Mouse (Mus musculus): ENCODE measurements around the gene Gm47996. TPM values are rescaled to one million over a fixed set of nuclear protein-coding genes. Genes with fewer than 3 reads are reported as not detected.
A peak's percentile ranks its signal among the peaks of the same experiment; 100 is the strongest.

The Gm47996 gene
- polyA plus RNA-seq, 1 experiment: 0.08 TPM

- no peak for DNase-seq (ENCODE audit: low read depth)
- no peak for TF ChIP-seq POLR2A (IDR thresholded peaks at IDR 0.05; ENCODE audit: borderline replicate concordance, extremely low read depth, insufficient read depth, insufficient read length, poor library complexity, severe bottlenecking)
- TF ChIP-seq CTCF (IDR thresholded peaks at IDR 0.05; ENCODE audit: borderline replicate concordance, extremely low read depth, insufficient read depth, insufficient read length): no peak
Measured at GRCm38 (mm10) chr1:151220098-151220497, 10.2 kb downstream of the Gm47996 start.

GRCm38 (mm10) chr1:151222561-151223267 is 12.8 kb downstream of the Gm47996 start:
- TF ChIP-seq CTCF (IDR thresholded peaks at IDR 0.05; ENCODE audit: borderline replicate concordance, extremely low read depth, insufficient read depth, insufficient read length): no peak
- TF ChIP-seq POLR2A (IDR thresholded peaks at IDR 0.05; ENCODE audit: borderline replicate concordance, extremely low read depth, insufficient read depth, insufficient read length, poor library complexity, severe bottlenecking): no peak
- DNase-seq (ENCODE audit: low read depth): no peak

- no peak for DNase-seq (ENCODE audit: low read depth)
- no peak for TF ChIP-seq CTCF (IDR thresholded peaks at IDR 0.05; ENCODE audit: borderline replicate concordance, extremely low read depth, insufficient read depth, insufficient read length)
- TF ChIP-seq POLR2A (IDR thresholded peaks at IDR 0.05; ENCODE audit: borderline replicate concordance, extremely low read depth, insufficient read depth, insufficient read length, poor library complexity, severe bottlenecking): no peak
Measured at GRCm38 (mm10) chr1:151223377-151223776, 13.4 kb downstream of the Gm47996 start.

DNA sequence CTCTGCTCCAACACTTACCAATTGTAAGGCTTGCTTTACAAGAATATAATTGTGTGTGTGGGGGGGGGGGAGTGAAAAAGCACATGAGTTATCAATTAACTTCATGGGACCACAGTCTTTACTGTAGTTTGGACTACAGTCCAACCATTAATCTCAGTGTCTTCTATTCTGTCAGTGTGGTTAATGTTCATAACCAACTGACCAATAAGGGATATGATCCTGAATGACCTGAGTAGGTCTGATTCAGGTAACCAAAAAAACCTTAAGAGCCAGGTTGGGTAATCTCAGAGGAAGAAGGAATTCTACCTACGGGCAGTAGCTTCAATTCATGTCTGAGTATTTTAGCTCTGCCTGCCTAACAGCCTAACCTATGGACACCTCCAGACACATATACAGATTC is 14.6 kb downstream of the Gm47996 start:
- TF ChIP-seq CTCF (IDR thresholded peaks at IDR 0.05; ENCODE audit: borderline replicate concordance, extremely low read depth, insufficient read depth, insufficient read length) (no peak), POLR2A (IDR thresholded peaks at IDR 0.05; ENCODE audit: borderline replicate concordance, extremely low read depth, insufficient read depth, insufficient read length, poor library complexity, severe bottlenecking) (no peak)
- DNase-seq (ENCODE audit: low read depth): no peak

DNA sequence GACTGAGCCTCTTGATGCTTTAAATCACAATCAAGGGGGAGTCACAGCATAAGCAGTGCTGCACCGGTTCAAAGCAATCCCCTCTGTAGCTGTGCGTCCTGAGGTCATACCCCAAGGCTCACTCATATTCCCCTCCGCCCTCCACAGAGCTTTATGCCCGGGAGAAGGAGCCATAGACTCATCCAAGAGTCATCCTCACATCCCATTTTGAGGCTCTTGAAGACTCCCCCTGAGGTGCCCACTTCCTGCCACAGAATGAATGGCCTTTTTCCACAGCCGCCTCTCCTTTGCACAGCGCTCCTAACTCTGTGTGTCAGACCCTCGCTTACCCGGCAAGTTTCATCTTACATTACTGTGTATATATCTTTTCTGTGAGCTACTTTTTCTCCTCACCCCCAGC is 17.6 kb downstream of the Gm47996 start:
- DNase-seq (ENCODE audit: low read depth): no peak
- TF ChIP-seq CTCF (IDR thresholded peaks at IDR 0.05; ENCODE audit: borderline replicate concordance, extremely low read depth, insufficient read depth, insufficient read length) (no peak), POLR2A (IDR thresholded peaks at IDR 0.05; ENCODE audit: borderline replicate concordance, extremely low read depth, insufficient read depth, insufficient read length, poor library complexity, severe bottlenecking) (no peak)

DNA sequence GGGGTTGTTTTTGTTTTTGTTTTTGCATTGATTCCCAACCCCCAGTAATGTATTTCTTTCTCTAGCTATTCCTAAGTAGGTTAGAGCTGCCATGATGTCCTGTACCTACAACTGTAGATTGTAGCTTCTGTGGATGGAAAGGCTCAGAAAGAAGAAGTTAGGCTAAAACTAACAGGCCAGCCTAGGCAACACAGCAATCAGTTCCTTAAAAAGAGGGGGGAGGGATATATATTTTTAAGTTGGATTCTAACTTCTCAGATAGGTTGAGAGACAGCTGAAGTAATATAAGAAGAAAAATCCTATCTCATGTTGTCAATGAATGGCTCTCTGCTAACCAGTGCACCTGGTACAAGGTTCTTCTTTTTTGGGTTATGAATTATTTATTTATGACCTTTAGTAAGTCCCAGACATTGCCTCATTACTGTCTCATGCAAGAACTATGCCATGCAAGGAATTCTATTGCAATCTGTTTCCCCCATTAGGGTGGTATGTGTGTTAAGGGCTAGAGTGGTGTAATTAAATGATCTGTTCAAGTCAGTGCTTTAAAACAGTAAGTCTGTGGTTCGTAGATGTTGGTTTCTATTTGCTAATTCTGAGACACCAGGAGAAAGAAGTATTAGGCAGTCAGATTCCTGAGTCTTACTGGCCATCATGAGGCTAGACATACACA is 18.5 kb downstream of the Gm47996 start:
- TF ChIP-seq CTCF (IDR thresholded peaks at IDR 0.05; ENCODE audit: borderline replicate concordance, extremely low read depth, insufficient read depth, insufficient read length) (no peak), POLR2A (IDR thresholded peaks at IDR 0.05; ENCODE audit: borderline replicate concordance, extremely low read depth, insufficient read depth, insufficient read length, poor library complexity, severe bottlenecking) (no peak)
- no peak for DNase-seq (ENCODE audit: low read depth)

DNA sequence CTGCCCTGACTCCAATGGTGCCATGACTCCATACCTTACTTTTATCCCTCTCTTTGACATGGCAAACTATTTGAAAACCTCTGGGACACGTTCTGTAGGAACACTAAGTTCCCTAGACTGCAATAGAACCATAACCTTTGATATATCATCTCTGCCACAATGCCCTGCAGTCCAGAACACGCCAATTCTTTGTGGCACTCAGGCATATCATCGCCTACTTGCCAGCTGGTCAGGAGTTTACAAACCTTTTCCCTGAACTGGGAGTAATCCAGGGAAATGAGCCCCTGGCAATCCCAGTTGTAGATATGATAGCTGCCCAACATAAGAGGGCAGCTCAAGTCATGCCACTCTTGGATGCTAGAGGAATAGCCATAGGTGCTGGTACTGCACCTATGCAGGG is 22.4 kb downstream of the Gm47996 start:
- TF ChIP-seq CTCF (IDR thresholded peaks at IDR 0.05; ENCODE audit: borderline replicate concordance, extremely low read depth, insufficient read depth, insufficient read length): no peak
- TF ChIP-seq POLR2A (IDR thresholded peaks at IDR 0.05; ENCODE audit: borderline replicate concordance, extremely low read depth, insufficient read depth, insufficient read length, poor library complexity, severe bottlenecking): no peak
- DNase-seq (ENCODE audit: low read depth): no peak

GRCm38 (mm10) chr1:151233756-151234155 is 23.8 kb downstream of the Gm47996 start:
- TF ChIP-seq CTCF (IDR thresholded peaks at IDR 0.05; ENCODE audit: borderline replicate concordance, extremely low read depth, insufficient read depth, insufficient read length): no peak
- TF ChIP-seq POLR2A (IDR thresholded peaks at IDR 0.05; ENCODE audit: borderline replicate concordance, extremely low read depth, insufficient read depth, insufficient read length, poor library complexity, severe bottlenecking): no peak

GRCm38 (mm10) chr1:151235574-151235973 is 25.6 kb downstream of the Gm47996 start:
- TF ChIP-seq CTCF (IDR thresholded peaks at IDR 0.05; ENCODE audit: borderline replicate concordance, extremely low read depth, insufficient read depth, insufficient read length) (no peak), POLR2A (IDR thresholded peaks at IDR 0.05; ENCODE audit: borderline replicate concordance, extremely low read depth, insufficient read depth, insufficient read length, poor library complexity, severe bottlenecking) (no peak)
- DNase-seq (ENCODE audit: low read depth): peak; percentile 37

More at GRCm38 (mm10) chr1:151233756-151234155, 23.8 kb downstream of the Gm47996 start:
- DNase-seq (ENCODE audit: low read depth): no peak

DNA sequence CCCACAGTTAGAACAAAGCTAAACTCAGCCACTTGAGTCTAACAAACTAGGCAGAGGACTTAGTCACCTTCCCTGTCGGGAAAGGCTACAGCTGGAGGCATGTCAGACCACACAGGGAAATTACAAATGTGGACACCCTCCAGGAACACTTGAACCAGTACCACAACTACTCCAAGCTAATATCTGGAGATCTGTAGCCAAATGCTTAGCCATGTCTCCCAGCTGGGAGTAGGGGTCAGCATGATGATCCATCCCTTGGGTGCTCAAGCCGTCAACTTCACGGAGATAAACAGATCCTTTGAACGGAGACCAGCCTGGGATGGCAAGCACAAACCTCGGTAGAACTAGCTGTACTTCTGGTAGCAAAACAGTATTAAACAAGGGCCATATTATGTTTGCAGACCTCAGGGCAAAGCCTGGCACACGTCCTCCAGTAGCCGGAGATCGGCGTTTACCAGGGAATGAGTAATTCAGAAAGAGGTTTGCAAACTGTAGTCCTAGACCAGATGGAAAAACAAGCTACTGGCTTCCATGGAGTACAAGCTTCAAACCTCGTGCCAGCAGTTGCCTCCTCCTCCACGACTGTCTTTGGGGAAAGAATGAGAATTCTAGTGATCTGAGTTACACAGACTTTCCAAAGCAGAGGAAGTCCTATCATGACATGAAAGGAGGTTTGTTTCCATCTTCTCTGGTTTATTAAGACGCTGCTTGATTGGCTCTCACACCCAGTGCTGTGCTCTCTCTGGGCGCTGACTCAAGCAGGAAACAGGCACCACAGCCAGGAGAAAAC is 26.4 kb downstream of the Gm47996 start:
- TF ChIP-seq CTCF (IDR thresholded peaks at IDR 0.05; ENCODE audit: borderline replicate concordance, extremely low read depth, insufficient read depth, insufficient read length) (no peak), POLR2A (IDR thresholded peaks at IDR 0.05; ENCODE audit: borderline replicate concordance, extremely low read depth, insufficient read depth, insufficient read length, poor library complexity, severe bottlenecking) (no peak)
- DNase-seq (ENCODE audit: low read depth): peak; percentile 9

DNA sequence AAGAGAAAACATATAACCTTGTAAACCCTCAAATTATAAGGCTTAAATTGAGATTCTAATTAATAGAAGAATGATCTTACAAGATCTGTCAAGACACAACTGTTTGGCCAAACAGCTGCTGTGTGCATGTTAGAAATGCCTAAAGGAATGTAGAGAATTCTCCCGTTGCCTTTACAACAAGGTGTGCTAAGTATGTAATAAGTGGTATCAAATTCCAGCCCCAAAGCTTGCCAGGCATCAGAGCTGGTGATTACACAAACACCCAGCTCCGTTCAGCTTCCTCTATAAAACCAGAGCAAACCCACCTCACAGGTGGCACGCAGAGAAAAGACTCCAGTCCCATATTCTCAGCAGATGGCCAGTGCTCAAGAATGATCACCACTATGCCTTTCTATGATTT is 27.8 kb downstream of the Gm47996 start:
- DNase-seq (ENCODE audit: low read depth): no peak
- TF ChIP-seq POLR2A (IDR thresholded peaks at IDR 0.05; ENCODE audit: borderline replicate concordance, extremely low read depth, insufficient read depth, insufficient read length, poor library complexity, severe bottlenecking): no peak
- no peak for TF ChIP-seq CTCF (IDR thresholded peaks at IDR 0.05; ENCODE audit: borderline replicate concordance, extremely low read depth, insufficient read depth, insufficient read length)
